Comparison of ENCODE assay signal across 7 mouse cellular contexts in genomic region chr8:88362446-88363150, GRCm38 (mm10). TPM values are rescaled to one million over a fixed set of nuclear protein-coding genes. Genes with fewer than 3 reads are reported as not detected.
DNase-seq lines count a peak whose midpoint lies in the region; ATAC-seq and TF ChIP-seq lines count a peak whose summit lies in the region.

No protein-coding gene starts in this region.

- peaks cover 11% of the 10 kb centered on the region for H3K27me3 ChIP-seq in Patski
- H3K27me3 ChIP-seq in embryonic facial prominence, embryonic 12.5 days: no peaks in the 10 kb centered on the region
- H3K27me3 ChIP-seq in liver, embryonic 13.5 days: no peaks in the 10 kb centered on the region

- CTCF ChIA-PET in Patski (lab: Charles Lee): interaction anchor here (1.3 kb wide), 1 partner anchor 21 kb away, joined by 3 read pairs; no protein-coding TSS in a partner anchor

- 0 out of 2 replicates have a peak, but pooled peaks cover 4% of the 10 kb centered on the region for H3K9me3 ChIP-seq in embryonic facial prominence, embryonic 12.5 days
- no peaks in the 10 kb centered on the region for H3K9me3 ChIP-seq in liver, embryonic 13.5 days (replicated peaks)

- POLR2A ChIA-PET in Patski (lab: Charles Lee): no interaction called here

- peak overlapping the region; percentile 99 for H3K4me3 ChIP-seq in embryonic facial prominence, embryonic 12.5 days
- H3K4me3 ChIP-seq in liver, embryonic 13.5 days (replicated peaks): peak overlapping the region; percentile 97
- peak overlapping the region; percentile 100 for H3K4me3 ChIP-seq in olfactory bulb, adult 2 months (ENCODE audit: insufficient read depth, low read depth, low read length)

- 0 out of 2 replicates have a peak overlapping the region, but pooled peaks have one; percentile 31 for H3K9ac ChIP-seq in embryonic facial prominence, embryonic 12.5 days
- H3K9ac ChIP-seq in liver, embryonic 13.5 days: peak overlapping the region; percentile 98

- peaks cover 17% of the 10 kb centered on the region for H3K36me3 ChIP-seq in embryonic facial prominence, embryonic 12.5 days
- peaks cover 20% of the 10 kb centered on the region for H3K36me3 ChIP-seq in liver, embryonic 13.5 days

- DNase-seq in Patski (ENCODE audit: low read depth, low spot score): no peak
- peak; percentile 33 for DNase-seq in heart, postnatal 4 days
- DNase-seq in liver, embryonic 13.5 days: peak; percentile 74
- DNase-seq in layer of hippocampus, postnatal 36 days: no peak

- peak overlapping the region; percentile 83 for H3K4me2 ChIP-seq in embryonic facial prominence, embryonic 12.5 days (replicated peaks)
- H3K4me2 ChIP-seq in liver, embryonic 13.5 days: peak overlapping the region; percentile 62

- TF ChIP-seq CTCF in Patski (IDR thresholded peaks at IDR 0.05): no peak
- TF ChIP-seq CTCF in olfactory bulb, adult 2 months (IDR thresholded peaks at IDR 0.05; ENCODE audit: insufficient read depth, low read depth, low read length): no peak

- in situ Hi-C loops in Patski (cut with MboI; ENCODE audit: low pct_unique_long_range_greater_than_20kb): no loop called here

- H3K27ac ChIP-seq in embryonic facial prominence, embryonic 12.5 days: 0 out of 2 replicates have a peak overlapping the region, but pooled peaks have one; percentile 93
- peak overlapping the region; percentile 87 for H3K27ac ChIP-seq in liver, embryonic 13.5 days
- no peak overlapping the region for H3K27ac ChIP-seq in olfactory bulb, adult 2 months (ENCODE audit: insufficient read depth, low read depth, low read length)

- ATAC-seq in CD4-positive, CD25-positive, alpha-beta regulatory T cell, adult 4 months: peak; percentile 63
- peak; percentile 28 for ATAC-seq in Patski
- ATAC-seq in embryonic facial prominence, embryonic 12.5 days (ENCODE audit: insufficient number of reproducible peaks, insufficient read depth, low FRiP score, low TSS enrichment): no peak
- ATAC-seq in liver, embryonic 13.5 days (ENCODE audit: low read depth): peak; percentile 90

- no peak for TF ChIP-seq POLR2A in olfactory bulb, adult 2 months (IDR thresholded peaks at IDR 0.05; ENCODE audit: insufficient read depth, low read depth, low read length)

- H3K4me1 ChIP-seq in embryonic facial prominence, embryonic 12.5 days: peaks cover 18% of the 10 kb centered on the region
- peaks cover 38% of the 10 kb centered on the region for H3K4me1 ChIP-seq in liver, embryonic 13.5 days (replicated peaks)
- H3K4me1 ChIP-seq in olfactory bulb, adult 2 months (ENCODE audit: control insufficient read depth, insufficient read depth, low read length): peaks cover 6% of the 10 kb centered on the region

- WGBS in embryonic facial prominence, embryonic 12.5 days: 35% methylated on average over 11 of the region's 11 CpGs
- 11% methylated on average over 11 of the region's 11 CpGs for WGBS in liver, embryonic 13.5 days (ENCODE audit: insufficient replicate concordance)
- WGBS in olfactory bulb, adult 2 months: 21% methylated on average over 11 of the region's 11 CpGs

RNA-seq across cellular contexts. Expression of gene Brd7, which starts 0.6 kb away (rescaled TPM):
- polyA plus RNA-seq in CD4-positive, CD25-positive, alpha-beta regulatory T cell, adult 4 months (2017; shearing (Covaris generic)): 10 to 100 TPM; 52.6 to 52.9 TPM
- 84.6 TPM for polyA plus RNA-seq in Patski (2021)
- 92.7 and 94.5 TPM in 2 replicates for polyA plus RNA-seq in embryonic facial prominence, embryonic 12.5 days (2016; fragmentation: Nextera tagmentation; extraction: Ambion mirVana)
- total RNA-seq in heart, postnatal 4 days (2021): 10 to 100 TPM; 73.4 to 87.1 TPM
- polyA plus RNA-seq in liver, embryonic 13.5 days (2015; fragmentation: Nextera tagmentation; extraction: Ambion mirVana): 46.1 and 49.3 TPM in 2 replicates
- not detected in 2 replicates for polyA plus RNA-seq in olfactory bulb, adult 2 months (2012; ENCODE audit: insufficient read depth, insufficient read length, low replicate concordance, missing spikeins)
- total RNA-seq in layer of hippocampus, postnatal 36 days (2021): 10 to 100 TPM; 52.5 to 64.9 TPM

Comparison
In these comparisons a context has a peak if more than half of its experiments do, and no peak if none do; other contexts are left out.
1. DNase-seq: peak in heart, postnatal 4 days (single experiment) and liver, embryonic 13.5 days (single experiment); none in Patski (single experiment) and layer of hippocampus, postnatal 36 days (0 of 2).
2. Peak in every context shown above with its lines, with median percentiles within 50 percentile points of each other: H3K4me3 ChIP-seq.